Mouse (Mus musculus) erythroblast, adult 5-6 weeks (primary cell): ENCODE results near the gene Clic1. TPM values are rescaled to one million over a fixed set of nuclear protein-coding genes. Genes with fewer than 3 reads are reported as not detected.
"Not testable (repeated sequence)": the region's sequence is repeated elsewhere in the genome, so short reads cannot be mapped to it uniquely, and the experiment has no call there.

Source experiments
- ATAC-seq: replicated peaks from 2 replicates; pipeline ENCODE4 v1.8.0; 2016; ENCODE audit warnings: moderate number of reproducible peaks, mild to moderate bottlenecking, moderate TSS enrichment, inconsistent platforms; ENCODE audit not compliant: poor library complexity, low FRiP score, severe bottlenecking
- total RNA-seq, 2 experiments: library from RNA; stranded (forward) in 1 of 2; stranded (reverse) in 1 of 2; fragments of 150-400 nt in 1 of 2; fragments of 200-764, 138-1000 nt in 1 of 2; gene quantifications; 2 replicates each; pipeline versions ENCODE4 v1.2.3 to v1.2.4; 2015 to 2017; ENCODE audit warnings: low replicate concordance in 2 of 2

The Clic1 gene
- total RNA-seq, 2 experiments from 2014 or later: 68.8 to 74.6 TPM

- no peak for ATAC-seq
Observed at GRCm38 (mm10) chr17:35019894-35020293, 29.9 kb upstream of the Clic1 start.

- ATAC-seq: no peak
Observed at GRCm38 (mm10) chr17:35020551-35020950, 29.2 kb upstream of the Clic1 start.

GRCm38 (mm10) chr17:35021163-35021808, 28.5 kb upstream of the Clic1 start:
- ATAC-seq: peak; percentile 78

GRCm38 (mm10) chr17:35021842-35022477, 27.8 kb upstream of the Clic1 start:
- no peak for ATAC-seq

- ATAC-seq: no peak
Observed at GRCm38 (mm10) chr17:35022541-35023060, 27.2 kb upstream of the Clic1 start.

- ATAC-seq: no peak
Observed at GRCm38 (mm10) chr17:35023221-35023620, 26.5 kb upstream of the Clic1 start.

GRCm38 (mm10) chr17:35023756-35024155, 26.0 kb upstream of the Clic1 start:
- no peak for ATAC-seq

- no peak for ATAC-seq
Observed at GRCm38 (mm10) chr17:35024261-35024660, 25.5 kb upstream of the Clic1 start.

GRCm38 (mm10) chr17:35024691-35025488, 24.9 kb upstream of the Clic1 start:
- no peak for ATAC-seq

- ATAC-seq: no peak
Observed at GRCm38 (mm10) chr17:35026206-35026605, 23.6 kb upstream of the Clic1 start.

GRCm38 (mm10) chr17:35027277-35028068, 22.3 kb upstream of the Clic1 start, which contains the start of gene Sapcd1:
Sapcd1 (minus strand) TSS chr17:35028016.
- ATAC-seq: no peak

GRCm38 (mm10) chr17:35028315-35028714, 21.5 kb upstream of the Clic1 start:
- ATAC-seq: no peak

- ATAC-seq: peak; percentile 68
Observed at GRCm38 (mm10) chr17:35029691-35030532, 19.9 kb upstream of the Clic1 start.

GRCm38 (mm10) chr17:35031272-35031671, 18.5 kb upstream of the Clic1 start:
- ATAC-seq: no peak

GRCm38 (mm10) chr17:35031880-35032279, 17.9 kb upstream of the Clic1 start:
- ATAC-seq: peak; percentile 72

- no peak for ATAC-seq
Observed at GRCm38 (mm10) chr17:35032323-35032870, 17.4 kb upstream of the Clic1 start.

- not testable (repeated sequence) for ATAC-seq
Observed at GRCm38 (mm10) chr17:35033703-35034102, 16.1 kb upstream of the Clic1 start.

GRCm38 (mm10) chr17:35034896-35035295, 14.9 kb upstream of the Clic1 start:
- no peak for ATAC-seq
